Mouse (Mus musculus) thymus, adult 18-20 months (tissue): ENCODE data around the gene AC124108.1.

Source experiments
- DNase-seq, 2 experiments: peaks; one replicate each; pipeline ENCODE4 v3.0.0; 2022; ENCODE audit warnings: mixed read lengths in 2 of 2

The AC124108.1 gene

DNA sequence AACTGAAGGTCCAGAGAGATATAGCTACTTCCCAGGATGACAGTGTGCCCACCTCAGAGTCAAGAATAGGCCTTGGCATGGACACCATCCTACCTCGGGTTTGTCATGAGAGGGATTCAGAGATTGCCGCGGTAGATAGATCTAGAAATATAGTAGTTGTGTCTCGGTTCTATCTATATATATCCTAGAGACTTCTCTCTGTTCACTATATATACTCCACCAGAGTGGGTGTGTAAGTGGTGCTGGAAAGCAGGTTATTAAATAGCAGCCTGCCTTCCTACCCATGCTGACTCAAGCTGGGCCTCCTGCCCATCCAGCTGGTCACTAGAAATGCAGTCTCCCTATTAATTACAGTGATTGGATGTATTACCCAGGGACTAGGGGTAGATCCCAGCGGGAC is 11.5 kb downstream of the AC124108.1 start:
- DNase-seq: no peak

DNA sequence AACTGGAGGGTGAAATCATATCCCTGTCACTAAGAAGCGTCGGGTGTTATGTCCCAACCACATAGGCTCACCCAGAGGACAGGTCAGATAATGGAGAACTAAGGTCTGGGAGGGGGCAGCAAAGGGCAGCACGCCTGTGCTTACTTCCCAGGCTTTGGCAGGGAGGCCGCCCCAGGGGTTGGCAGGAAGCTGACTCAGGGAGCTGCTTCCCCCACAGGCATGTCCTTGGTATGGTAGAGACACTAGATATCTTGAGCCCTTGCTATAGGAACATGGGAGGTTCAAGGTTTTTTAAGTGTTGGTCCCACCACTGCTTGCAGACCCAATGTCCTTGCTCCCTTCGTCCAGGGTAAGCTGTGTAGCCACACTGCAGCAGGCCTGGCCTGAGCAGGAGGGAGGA is 14.7 kb downstream of the AC124108.1 start:
- DNase-seq: no peak

DNA sequence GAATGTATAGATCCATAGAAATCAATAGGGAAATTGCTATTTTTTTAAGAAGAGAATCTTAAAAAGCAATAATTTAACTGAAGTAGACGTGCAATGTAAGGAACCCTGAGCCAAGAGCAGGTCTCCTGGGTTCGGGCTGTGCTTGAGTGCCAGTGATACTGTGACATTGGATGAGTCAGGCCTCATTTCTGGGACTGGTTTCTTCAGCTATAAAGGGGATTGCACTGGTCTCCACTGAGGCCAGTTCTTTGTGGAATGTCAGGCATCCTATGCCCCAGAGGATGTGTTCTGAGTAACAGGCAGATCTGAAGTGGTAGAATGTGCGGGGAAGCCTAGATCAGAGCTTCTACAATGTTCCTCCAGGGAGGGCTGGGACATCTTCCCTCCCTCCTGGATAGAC is 15.6 kb downstream of the AC124108.1 start:
- DNase-seq: no peak

GRCm38 (mm10) chr1:132208154-132208553 is 16.9 kb downstream of the AC124108.1 start:
- no peak for DNase-seq

GRCm38 (mm10) chr1:132209400-132209799 is 18.1 kb downstream of the AC124108.1 start:
- no peak for DNase-seq

DNA sequence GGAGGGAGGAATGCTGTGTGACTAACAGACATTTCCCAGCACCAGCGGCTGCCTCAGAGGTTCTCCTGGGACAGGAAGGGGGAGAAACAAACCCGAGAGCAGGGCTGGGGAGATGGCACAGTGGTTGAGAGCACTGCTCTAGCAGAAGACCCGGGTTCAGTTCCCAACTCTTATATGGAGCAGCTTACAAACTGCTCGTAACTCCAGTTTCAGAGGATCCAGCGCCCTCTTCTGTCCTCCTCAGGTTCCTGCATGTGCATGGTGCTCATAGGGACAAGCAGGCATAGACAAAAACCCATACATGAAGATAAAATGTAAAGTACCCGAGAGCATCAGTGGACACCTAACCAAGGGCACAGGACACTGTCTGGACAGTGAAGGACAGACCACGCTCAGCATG is 19.7 kb downstream of the AC124108.1 start:
- no peak for DNase-seq

GRCm38 (mm10) chr1:132211672-132212071 is 20.4 kb downstream of the AC124108.1 start:
- no peak for DNase-seq

GRCm38 (mm10) chr1:132212218-132212617 is 21.0 kb downstream of the AC124108.1 start:
- no peak for DNase-seq

- no peak for DNase-seq
Measured at GRCm38 (mm10) chr1:132213076-132213475, 21.8 kb downstream of the AC124108.1 start.

GRCm38 (mm10) chr1:132216276-132216675 is 25.0 kb downstream of the AC124108.1 start:
- no peak for DNase-seq

DNA sequence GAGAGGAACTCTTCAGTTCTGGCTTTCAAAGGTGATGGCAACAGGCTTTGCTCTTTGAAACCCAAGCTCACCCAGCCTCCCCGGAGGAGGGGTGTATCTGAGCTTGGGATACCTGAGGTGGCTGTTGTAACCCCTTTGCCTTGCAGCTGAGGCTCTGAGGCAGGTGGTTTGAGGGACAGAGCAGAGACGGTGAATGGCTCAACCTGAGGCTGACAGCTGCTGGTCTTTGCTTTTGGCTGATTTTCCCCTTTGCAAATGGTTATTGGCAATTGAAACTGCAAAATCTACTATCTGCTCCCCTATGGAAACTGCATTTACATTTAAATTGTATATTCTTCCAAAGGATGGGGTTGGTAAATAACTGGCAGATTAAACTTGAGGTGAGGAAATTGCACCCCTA is 30.4 kb downstream of the AC124108.1 start:
- no peak for DNase-seq

DNA sequence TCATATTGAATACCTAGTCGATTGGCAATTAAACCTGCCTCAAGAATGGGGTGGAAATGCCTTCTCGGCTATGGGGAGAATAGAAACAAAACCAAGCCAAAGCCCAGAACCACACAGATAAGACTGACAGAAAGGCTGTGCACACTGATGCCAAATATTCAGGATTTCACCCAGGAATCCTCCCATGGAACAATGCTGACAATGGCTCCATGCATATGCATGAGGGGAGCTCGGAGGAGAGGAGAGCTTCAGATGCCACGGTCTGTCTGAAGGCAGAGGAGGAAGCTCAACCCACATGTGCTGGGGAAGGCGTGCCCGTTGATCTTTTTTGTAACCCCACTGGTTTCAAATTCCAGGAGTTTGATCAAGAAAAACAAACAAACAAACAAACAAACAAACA is 30.9 kb downstream of the AC124108.1 start:
- no peak for DNase-seq

DNA sequence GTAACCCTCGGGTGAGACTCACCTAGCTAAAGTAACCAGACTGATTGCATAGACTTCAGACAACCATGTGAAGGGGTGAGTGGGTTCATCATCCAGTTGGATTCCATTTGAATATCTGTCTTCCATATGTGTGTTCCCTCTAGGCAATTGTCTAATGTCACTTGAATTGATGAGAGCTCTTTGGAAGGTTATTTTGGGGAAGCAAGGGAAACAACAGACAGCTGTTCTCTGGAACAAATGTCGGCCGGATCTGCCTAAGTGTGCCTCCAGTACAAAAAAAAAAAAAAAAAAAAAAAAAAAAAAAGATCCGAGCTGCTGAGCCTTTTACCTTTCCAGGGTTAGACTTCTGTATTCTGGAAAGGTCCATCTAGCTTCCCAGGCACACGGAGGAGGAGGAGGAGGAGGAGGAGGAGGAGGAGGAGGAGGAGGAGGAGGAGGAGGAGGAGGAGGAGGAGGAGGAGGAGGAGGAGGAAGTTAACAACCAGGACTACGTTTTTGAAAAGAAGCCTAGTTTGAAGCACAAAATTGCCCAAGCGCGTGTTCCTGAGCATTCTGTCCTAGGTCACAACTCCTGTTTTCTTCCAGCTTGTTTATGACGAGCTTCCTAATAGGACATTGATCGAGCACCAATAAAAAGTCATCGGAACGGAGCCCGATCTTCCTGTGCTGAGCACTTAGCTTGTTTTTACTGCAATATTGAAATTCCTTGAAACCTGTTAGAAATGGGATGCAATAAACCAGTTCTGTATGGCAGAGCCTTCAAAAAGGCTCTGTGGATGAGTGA is 35.2 kb downstream of the AC124108.1 start:
- DNase-seq: no peak

DNA sequence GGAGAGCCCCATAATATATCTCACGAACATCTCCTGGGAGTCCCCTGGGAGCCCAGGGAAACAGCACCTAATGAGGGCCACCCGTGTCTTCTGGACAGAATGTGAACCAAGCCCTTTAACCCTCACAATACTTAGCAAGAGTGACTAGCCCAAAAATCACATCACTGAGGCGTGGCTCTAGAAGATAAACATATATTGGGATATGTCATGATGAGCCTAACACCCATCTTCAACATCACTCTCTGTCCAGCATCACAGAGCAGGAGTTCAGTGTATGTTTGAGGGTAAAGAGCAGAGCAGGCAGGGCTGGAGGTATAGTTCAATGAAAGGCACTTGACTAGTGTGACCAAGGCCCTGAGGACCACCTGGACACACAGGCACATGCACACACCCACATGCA is 38.4 kb downstream of the AC124108.1 start, which contains the start of gene Gm10188:
Gene Gm10188, minus strand, starts transcription at position 101 of the 400 bp plus-strand sequence.
- DNase-seq: no peak

GRCm38 (mm10) chr1:132231470-132232274 is 40.4 kb downstream of the AC124108.1 start:
- no peak for DNase-seq

DNA sequence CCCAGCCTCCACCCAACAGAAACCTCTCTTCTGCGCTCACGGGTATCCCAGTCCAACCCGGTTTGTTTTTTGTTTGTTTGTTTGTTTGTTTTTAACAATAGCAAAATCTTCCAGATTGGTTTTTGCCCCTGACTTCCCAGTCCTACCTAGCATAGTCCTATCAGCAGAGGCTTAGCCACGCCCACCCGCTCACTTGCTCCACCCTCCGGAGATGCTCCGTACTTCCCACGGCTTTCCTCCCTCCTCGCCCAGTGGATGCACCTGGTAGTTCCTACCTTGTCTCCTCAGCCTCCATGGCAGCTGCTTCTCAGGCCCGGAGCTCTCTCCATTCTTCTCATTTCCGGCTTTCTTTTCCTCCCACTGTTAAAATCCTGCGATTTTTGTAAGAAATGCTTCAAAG is 42.3 kb downstream of the AC124108.1 start:
- DNase-seq: no peak

GRCm38 (mm10) chr1:132234757-132235273 is 43.6 kb downstream of the AC124108.1 start:
- no peak for DNase-seq

- DNase-seq: peak in 1 of 2 experiments; percentile 21
Measured at GRCm38 (mm10) chr1:132237585-132238159, 46.4 kb downstream of the AC124108.1 start.

DNA sequence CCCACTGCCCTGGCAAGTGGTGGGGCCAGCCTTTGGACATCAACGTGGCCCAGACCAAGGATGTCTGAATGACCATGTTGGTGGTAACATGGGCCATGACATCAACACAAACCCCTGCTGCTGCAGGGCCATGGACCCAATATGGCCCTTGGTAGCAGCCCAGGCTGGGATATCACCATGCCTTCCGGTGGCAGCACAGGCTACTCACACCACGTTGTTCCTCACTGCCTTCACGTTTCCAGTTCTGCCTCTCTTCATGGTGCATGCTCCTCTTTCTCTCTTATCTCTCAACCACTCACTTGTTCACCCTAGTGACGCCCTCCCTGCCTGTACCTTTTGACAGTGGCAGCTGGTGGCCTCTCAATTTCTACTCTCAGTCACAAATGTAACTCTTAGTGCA is 53.8 kb downstream of the AC124108.1 start:
- DNase-seq: no peak

GRCm38 (mm10) chr1:132246137-132246536 is 54.9 kb downstream of the AC124108.1 start:
- no peak for DNase-seq

GRCm38 (mm10) chr1:132246641-132247040 is 55.4 kb downstream of the AC124108.1 start:
- DNase-seq: no peak

DNA sequence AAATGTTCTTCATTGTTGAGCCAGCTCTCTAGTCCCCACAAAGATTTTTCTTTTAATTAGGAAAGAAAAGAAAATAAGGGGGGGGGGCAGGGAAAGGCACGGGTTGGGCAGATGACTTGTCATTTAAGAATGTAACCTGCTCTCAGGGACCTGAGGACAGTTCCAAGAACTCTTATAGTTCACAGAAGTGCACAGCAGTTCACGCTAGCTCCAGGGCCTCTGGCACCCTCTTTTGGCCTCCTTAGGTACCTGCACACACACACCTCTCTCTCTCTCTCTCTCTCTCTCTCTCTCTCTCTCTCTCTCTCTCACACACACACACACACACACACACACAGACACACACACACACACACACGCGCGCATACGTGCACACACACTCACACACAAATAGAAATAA is 63.2 kb downstream of the AC124108.1 start:
- DNase-seq: no peak
